Mouse (Mus musculus): Measurements from ENCODE around the gene Gm10188. TPM values are rescaled to one million over a fixed set of nuclear protein-coding genes. Genes with fewer than 3 reads are reported as not detected.

Gm10188 gene
- polyA plus RNA-seq (2015; fragmentation: Nextera tagmentation; extraction: Ambion mirVana), result not detected in 2 replicates

DNA sequence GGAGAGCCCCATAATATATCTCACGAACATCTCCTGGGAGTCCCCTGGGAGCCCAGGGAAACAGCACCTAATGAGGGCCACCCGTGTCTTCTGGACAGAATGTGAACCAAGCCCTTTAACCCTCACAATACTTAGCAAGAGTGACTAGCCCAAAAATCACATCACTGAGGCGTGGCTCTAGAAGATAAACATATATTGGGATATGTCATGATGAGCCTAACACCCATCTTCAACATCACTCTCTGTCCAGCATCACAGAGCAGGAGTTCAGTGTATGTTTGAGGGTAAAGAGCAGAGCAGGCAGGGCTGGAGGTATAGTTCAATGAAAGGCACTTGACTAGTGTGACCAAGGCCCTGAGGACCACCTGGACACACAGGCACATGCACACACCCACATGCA, at the start of gene Gm10188:
Gene Gm10188, minus strand, starts transcription at position 101 of the 400 bp plus-strand sequence.
- WGBS, result 84% methylated on average over 3 of the region's 3 CpGs
- Histone ChIP-seq H3K27me3 (peaks cover 9% of the 10 kb centered on the region), H3K9me3 (replicated peaks) (no peaks in the 10 kb centered on the region), H3K4me1 (peaks cover 6% of the 10 kb centered on the region; the same call in 1 of the 2 replicates), H3K36me3 (no peaks in the 10 kb centered on the region), H3K4me2 (no peak within 1 kb of the TSS), H3K4me3 (replicated peaks) (no peak within 1 kb of the TSS), H3K9ac (no peak within 1 kb of the TSS), H3K27ac (no peak within 1 kb of the TSS)
- no peak for ATAC-seq (replicated peaks; ENCODE audit: low FRiP score)

DNA sequence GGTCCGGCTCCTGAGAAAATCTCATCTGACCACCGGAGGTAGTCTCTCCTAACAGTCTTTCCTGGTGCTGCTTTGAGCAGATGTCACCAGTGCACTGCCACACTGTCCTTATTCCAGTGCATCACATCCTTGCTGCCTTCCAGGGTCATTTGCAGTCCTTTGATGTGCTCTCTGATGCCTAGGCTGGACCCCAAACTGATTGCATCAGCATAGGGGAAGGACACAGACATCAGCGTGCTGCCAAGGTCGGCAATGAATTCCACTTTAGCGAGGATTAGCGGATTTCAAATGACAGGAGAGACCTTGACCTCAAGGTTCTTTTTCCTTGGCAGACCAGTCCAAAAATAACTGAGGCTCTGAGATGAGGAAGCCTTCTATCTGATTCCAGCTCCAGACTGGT, 47.6 kb upstream of the Gm10188 start:
- H3K4me2 ChIP-seq, result no peak overlapping the region
- H3K36me3 ChIP-seq, result no peaks in the 10 kb centered on the region
- H3K9me3 ChIP-seq (replicated peaks), result no peaks in the 10 kb centered on the region
- H3K27ac ChIP-seq, result no peak overlapping the region
- peaks cover 9% of the 10 kb centered on the region for H3K4me1 ChIP-seq
- no peaks in the 10 kb centered on the region for H3K27me3 ChIP-seq
- ATAC-seq (replicated peaks; ENCODE audit: low FRiP score), result no peak
- H3K4me3 ChIP-seq (replicated peaks), result no peak overlapping the region
- WGBS, result 57% methylated on average over 6 of the region's 6 CpGs
- no peak overlapping the region for H3K9ac ChIP-seq

DNA sequence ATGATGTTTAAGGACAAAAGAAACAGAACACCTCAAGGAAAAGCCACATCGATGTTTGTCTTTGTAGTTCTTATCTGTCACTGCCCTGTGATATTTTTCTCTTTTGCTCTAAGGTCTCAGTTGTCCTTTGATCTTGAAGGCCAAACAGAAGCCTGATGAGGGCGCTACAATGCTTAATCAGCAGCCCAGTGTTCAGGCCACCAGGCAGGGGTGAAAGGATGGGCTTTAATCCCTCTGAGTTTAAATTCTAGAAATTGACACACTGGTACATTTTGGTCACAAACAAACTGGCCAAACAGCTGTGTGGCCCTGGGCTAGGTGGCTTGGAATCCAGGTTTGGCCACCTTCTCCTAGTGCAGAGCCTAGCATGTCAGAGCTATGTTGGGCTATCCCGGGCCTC, 47.1 kb upstream of the Gm10188 start:
- 59% methylated on average over 3 of the region's 3 CpGs for WGBS
- no peak overlapping the region for H3K4me3 ChIP-seq (replicated peaks)

DNA sequence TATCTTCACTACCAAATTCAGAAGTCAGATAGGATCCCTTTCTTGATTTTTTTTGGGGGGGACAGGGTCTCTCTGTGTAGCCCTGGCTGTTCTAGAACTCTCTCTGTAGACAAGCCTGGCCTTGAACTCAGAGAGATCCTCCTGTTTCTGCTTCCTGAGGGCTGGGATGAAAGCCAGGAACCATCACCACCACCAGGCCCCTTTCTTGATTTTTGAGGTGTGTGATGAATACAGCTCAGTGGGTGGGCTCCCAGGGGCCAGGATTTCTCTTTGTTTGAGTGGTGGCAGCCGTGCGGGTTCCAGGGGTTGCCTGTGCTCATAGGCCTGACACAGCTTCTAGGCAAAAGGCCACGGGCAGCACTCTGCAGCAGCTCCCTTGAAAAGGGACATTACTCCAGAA, 41.7 kb upstream of the Gm10188 start:
- no peak overlapping the region for H3K4me3 ChIP-seq (replicated peaks)
- H3K9ac ChIP-seq, result no peak overlapping the region
- H3K27ac ChIP-seq, result no peak overlapping the region
- no peak overlapping the region for H3K4me2 ChIP-seq
- H3K36me3 ChIP-seq, result no peaks in the 10 kb centered on the region
- H3K4me1 ChIP-seq, result peaks cover 32% of the 10 kb centered on the region
- WGBS, result 85% methylated on average over 3 of the region's 3 CpGs
- no peaks in the 10 kb centered on the region for H3K9me3 ChIP-seq (replicated peaks)
- ATAC-seq (replicated peaks; ENCODE audit: low FRiP score), result no peak
- no peaks in the 10 kb centered on the region for H3K27me3 ChIP-seq

More for the DNA sequence above, 47.1 kb upstream of the Gm10188 start:
- peaks cover 7% of the 10 kb centered on the region for H3K4me1 ChIP-seq
- H3K27ac ChIP-seq, result no peak overlapping the region
- no peak overlapping the region for H3K9ac ChIP-seq
- H3K27me3 ChIP-seq, result no peaks in the 10 kb centered on the region
- H3K9me3 ChIP-seq (replicated peaks), result no peaks in the 10 kb centered on the region
- ATAC-seq (replicated peaks; ENCODE audit: low FRiP score), result no peak
- H3K4me2 ChIP-seq, result no peak overlapping the region
- no peaks in the 10 kb centered on the region for H3K36me3 ChIP-seq

DNA sequence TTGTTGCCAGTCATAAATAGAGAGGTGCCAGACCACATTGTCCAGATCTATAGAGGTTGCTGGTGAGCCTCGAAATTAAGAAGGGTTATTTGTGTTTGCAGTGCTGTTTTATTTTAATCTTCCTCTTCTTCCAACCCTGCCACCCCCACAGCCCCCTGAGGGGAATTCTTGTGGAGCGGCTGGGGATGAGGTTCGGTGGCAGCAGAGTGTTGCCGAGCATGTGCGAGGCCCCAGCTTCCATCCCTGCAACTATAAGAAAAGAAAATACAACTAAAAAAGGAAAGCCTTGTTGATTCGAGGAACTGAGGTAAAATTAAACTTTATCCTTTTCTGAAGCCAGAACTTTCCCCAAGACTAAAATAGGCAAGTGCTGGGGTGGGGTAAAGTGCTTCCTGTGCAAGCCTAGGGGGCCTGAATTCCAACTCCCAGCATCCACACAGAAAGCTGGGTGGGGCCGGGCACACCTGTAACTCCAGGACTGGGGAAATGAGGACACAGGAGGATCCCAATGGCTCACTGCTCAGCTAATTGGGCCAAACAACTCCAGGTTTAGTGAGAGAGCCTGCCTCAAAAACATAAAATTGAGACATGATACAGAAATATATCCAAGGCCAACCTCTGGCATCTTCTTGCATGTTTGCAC, 39.0 kb upstream of the Gm10188 start:
- Histone ChIP-seq H3K27ac (no peak overlapping the region), H3K9me3 (replicated peaks) (no peaks in the 10 kb centered on the region), H3K27me3 (no peaks in the 10 kb centered on the region), H3K4me3 (replicated peaks) (no peak overlapping the region), H3K4me1 (peaks cover 38% of the 10 kb centered on the region), H3K9ac (no peak overlapping the region), H3K36me3 (no peaks in the 10 kb centered on the region), H3K4me2 (no peak overlapping the region)
- ATAC-seq (replicated peaks; ENCODE audit: low FRiP score), result no peak
- 52% methylated on average over 7 of the region's 7 CpGs for WGBS

DNA sequence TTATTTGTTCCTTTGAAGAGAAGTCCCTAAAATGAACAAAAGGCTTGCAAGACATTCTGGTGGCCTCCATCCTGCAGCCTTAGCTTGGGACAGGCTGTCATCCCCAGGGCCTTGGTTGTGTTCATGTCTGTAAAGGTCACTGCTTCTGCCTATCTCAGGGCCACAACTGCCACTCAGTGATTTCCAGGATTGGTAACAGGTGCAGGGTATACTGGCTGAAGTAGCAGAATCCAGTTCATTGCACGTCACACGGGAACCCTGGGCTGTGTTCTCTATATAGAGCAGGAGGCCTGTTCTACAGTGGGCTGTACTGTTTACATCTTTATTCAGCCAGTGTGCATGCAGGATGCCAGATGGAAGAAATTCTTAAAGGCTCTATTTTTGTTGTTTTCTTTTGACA, 38.4 kb upstream of the Gm10188 start:
- Histone ChIP-seq H3K4me3 (replicated peaks) (no peak overlapping the region), H3K27ac (peak overlapping the region; percentile 71), H3K9ac (no peak overlapping the region), H3K9me3 (replicated peaks) (no peaks in the 10 kb centered on the region), H3K4me1 (peaks cover 38% of the 10 kb centered on the region), H3K36me3 (no peaks in the 10 kb centered on the region), H3K27me3 (no peaks in the 10 kb centered on the region), H3K4me2 (no peak overlapping the region)
- 57% methylated on average over 2 of the region's 2 CpGs for WGBS
- no peak for ATAC-seq (replicated peaks; ENCODE audit: low FRiP score)

DNA sequence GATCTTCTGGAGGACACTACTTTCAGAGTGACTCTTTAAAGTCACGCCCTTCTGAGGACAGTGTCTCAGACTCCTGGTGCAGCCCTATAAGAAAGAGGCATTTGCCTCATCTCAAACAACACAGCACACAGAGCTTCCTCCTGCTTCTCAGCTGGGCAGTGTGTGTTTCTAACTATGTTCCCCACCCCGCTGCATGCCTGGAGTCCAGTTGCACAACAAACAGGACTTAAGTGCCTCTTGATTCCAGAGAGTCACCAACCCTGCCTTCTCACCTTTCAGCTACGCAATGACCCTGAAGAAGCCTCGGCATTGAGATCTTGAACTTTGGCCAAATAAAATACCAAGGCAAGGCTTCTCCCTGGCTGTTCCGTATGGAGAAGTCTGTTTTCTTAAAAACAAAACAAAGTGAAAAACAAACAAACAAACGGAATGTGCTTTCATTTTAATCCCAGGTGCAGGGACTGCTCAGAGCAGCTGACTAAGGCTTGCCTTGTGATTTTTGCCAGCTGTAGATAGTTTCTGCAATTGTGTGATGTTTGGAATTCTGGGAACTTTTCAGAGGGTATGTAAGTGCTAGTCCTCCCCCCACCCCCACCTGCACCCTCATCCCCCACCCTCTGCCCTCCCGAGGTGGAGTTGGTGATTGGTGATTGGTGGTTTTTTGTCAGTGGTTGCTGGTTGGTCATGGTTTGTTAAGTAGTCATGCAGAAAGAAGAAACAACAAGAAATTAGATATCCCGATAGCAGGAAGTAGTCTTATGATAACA, 37.4 kb upstream of the Gm10188 start:
- Histone ChIP-seq H3K27me3 (no peaks in the 10 kb centered on the region), H3K4me3 (replicated peaks) (no peak overlapping the region), H3K36me3 (no peaks in the 10 kb centered on the region), H3K4me1 (peaks cover 38% of the 10 kb centered on the region), H3K9me3 (replicated peaks) (no peaks in the 10 kb centered on the region), H3K9ac (no peak overlapping the region), H3K4me2 (peak overlapping the region; percentile 38), H3K27ac (peak overlapping the region; percentile 71)
- WGBS, result 17% methylated on average over 8 of the region's 8 CpGs
- ATAC-seq (replicated peaks; ENCODE audit: low FRiP score), result peak; percentile 78

DNA sequence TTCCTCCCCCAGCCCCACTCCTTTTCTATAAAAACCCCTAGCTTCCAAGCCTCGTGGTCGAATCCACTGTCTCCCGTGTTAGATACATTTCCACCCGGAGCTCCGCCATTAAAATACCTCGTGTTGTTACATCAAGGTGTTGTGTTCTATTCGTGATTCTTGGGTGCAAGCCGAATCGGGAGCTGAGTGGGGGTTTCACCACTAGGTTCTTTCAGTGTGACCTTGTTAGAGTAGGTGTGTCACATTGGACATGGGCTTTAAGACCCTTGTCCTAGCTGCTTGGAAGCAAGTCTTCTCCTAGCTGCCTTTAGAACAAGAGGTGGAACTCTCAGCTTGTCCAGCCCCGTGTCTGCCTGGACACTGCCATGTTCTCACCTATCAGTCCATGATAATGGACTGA, 36.4 kb upstream of the Gm10188 start:
- no peaks in the 10 kb centered on the region for H3K36me3 ChIP-seq
- WGBS, result 72% methylated on average over 10 of the region's 10 CpGs
- no peak overlapping the region for H3K4me3 ChIP-seq (replicated peaks)
- ATAC-seq (replicated peaks; ENCODE audit: low FRiP score), result no peak
- peaks cover 38% of the 10 kb centered on the region for H3K4me1 ChIP-seq
- H3K4me2 ChIP-seq, result no peak overlapping the region
- no peaks in the 10 kb centered on the region for H3K9me3 ChIP-seq (replicated peaks)
- H3K27me3 ChIP-seq, result no peaks in the 10 kb centered on the region
- H3K9ac ChIP-seq, result no peak overlapping the region
- peak overlapping the region; percentile 71 for H3K27ac ChIP-seq

DNA sequence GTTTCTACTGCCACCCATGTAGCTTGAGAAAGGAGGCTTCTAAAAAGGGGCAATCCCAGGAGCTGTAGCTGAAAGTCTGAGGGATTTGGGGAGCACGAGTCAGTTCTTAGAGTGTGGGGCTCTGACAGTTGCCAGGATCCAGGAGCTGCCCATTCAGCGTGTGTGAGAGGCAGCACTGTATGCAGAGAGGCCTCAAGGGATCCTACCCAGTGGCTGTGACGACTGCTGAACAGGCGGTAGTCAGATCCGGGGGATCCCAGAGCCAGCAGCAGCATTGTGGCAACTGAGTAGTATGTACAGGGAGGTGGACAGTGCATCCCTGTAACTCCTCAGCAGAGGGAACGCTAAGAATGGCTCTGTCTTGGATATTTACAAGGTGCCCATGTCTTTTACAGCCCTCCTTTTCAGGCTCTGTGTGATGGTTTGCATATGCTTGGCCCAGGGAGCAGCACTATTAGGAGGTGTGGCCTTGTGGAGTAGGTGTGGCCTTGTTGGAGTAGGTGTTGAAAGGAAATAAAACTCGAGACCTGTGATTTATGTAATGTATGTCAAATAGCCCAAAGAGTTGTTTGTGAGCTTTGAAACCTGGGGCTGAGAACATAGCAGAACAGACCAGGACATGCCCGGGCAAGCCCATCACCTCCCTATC, 35.8 kb upstream of the Gm10188 start:
- Histone ChIP-seq H3K4me1 (peaks cover 38% of the 10 kb centered on the region), H3K27me3 (no peaks in the 10 kb centered on the region), H3K4me2 (no peak overlapping the region), H3K27ac (peak overlapping the region; percentile 67), H3K4me3 (replicated peaks) (no peak overlapping the region), H3K9ac (no peak overlapping the region), H3K36me3 (no peaks in the 10 kb centered on the region), H3K9me3 (replicated peaks) (no peaks in the 10 kb centered on the region)
- ATAC-seq (replicated peaks; ENCODE audit: low FRiP score), result peak; percentile 57; the same call in 1 of the 2 replicates
- WGBS, result 35% methylated on average over 8 of the region's 8 CpGs

DNA sequence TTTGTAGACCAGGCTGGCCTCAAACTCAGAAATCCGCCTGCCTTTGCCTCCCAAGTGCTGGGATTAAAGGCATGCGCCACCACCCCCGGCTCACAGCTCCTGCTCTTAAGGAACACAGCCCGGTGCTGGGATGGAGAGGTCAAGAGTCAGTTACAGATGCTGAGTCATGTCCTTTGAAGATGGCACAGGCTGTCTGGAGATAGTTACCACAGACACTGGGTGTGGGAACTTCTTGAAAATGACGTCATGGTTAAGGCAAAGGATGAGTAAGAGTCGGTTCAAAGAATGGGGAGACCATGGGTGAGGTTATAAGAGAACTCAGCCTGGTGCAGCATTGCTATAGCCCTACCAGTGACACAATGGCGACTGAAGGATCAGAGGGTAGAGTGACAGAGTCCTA, 35.0 kb upstream of the Gm10188 start:
- no peak overlapping the region for H3K4me2 ChIP-seq
- no peaks in the 10 kb centered on the region for H3K36me3 ChIP-seq
- no peaks in the 10 kb centered on the region for H3K9me3 ChIP-seq (replicated peaks)
- no peak overlapping the region for H3K27ac ChIP-seq
- 60% methylated on average over 7 of the region's 7 CpGs for WGBS
- no peak for ATAC-seq (replicated peaks; ENCODE audit: low FRiP score)
- no peak overlapping the region for H3K9ac ChIP-seq
- H3K27me3 ChIP-seq, result no peaks in the 10 kb centered on the region
- H3K4me1 ChIP-seq, result peaks cover 38% of the 10 kb centered on the region
- H3K4me3 ChIP-seq (replicated peaks), result no peak overlapping the region

DNA sequence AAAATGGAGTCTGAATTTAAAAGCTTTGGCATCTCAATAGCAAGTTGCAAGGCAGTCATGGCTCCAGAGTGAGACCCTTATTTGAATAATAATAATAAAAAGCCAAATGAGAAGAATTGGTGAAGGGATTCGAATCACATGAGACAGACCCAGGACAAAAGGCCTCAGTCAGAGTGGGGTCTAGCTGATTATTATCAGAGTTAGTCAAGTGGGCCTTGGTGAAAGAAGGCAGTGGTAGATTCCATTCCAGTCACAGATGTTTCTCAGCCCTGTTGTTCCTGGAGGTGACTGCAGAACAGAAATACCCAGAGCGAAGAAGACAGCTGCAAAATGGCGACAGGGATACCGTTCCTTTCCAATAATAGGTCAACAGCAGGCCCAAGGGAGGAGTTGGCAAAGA, 34.1 kb upstream of the Gm10188 start:
- Histone ChIP-seq H3K4me3 (replicated peaks) (no peak overlapping the region), H3K36me3 (no peaks in the 10 kb centered on the region), H3K4me1 (peaks cover 30% of the 10 kb centered on the region), H3K4me2 (no peak overlapping the region), H3K27ac (no peak overlapping the region), H3K9me3 (replicated peaks) (no peaks in the 10 kb centered on the region), H3K27me3 (no peaks in the 10 kb centered on the region), H3K9ac (no peak overlapping the region)
- WGBS, result 89% methylated on average over 4 of the region's 4 CpGs
- no peak for ATAC-seq (replicated peaks; ENCODE audit: low FRiP score)

DNA sequence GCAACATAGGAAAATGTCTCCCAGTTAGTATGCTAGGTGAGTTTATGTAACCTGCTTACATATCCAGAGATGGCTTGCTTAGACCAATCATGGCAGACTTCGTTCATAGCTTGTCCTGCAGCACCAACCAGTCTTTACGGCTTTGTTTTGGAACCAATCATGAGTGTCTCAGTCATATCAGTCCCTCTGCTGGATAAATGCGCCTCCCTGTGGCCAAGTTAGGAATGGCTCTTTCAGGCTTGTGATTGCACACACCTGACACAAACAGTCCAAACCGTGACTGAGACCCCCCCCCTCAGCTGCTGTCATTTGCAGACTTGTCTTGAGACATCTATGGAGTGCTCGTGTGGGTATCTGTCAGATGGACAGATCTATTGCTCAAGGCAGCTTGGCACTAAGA, 31.5 kb upstream of the Gm10188 start:
- Histone ChIP-seq H3K4me3 (replicated peaks) (no peak overlapping the region), H3K9ac (no peak overlapping the region), H3K4me2 (no peak overlapping the region), H3K4me1 (peaks cover 6% of the 10 kb centered on the region), H3K27me3 (no peaks in the 10 kb centered on the region), H3K27ac (no peak overlapping the region), H3K36me3 (no peaks in the 10 kb centered on the region), H3K9me3 (replicated peaks) (no peaks in the 10 kb centered on the region)
- 68% methylated on average over 5 of the region's 5 CpGs for WGBS
- no peak for ATAC-seq (replicated peaks; ENCODE audit: low FRiP score)
